Mouse (Mus musculus) midbrain, embryonic 13.5 days (tissue): ENCODE results near the gene Gnb1. TPM values are rescaled to one million over a fixed set of nuclear protein-coding genes. Genes with fewer than 3 reads are reported as not detected.

Source experiments
- ATAC-seq: fragments of 200-750 bp; cut with Nextera tagmentation; 2 replicates; pipeline ENCODE4 v1.8.0; 2017; ENCODE audit warnings: mild to moderate bottlenecking, moderate TSS enrichment, moderate library complexity
- H3K27ac ChIP-seq: fragments of 300-500 bp; sonication (generic); 2 replicates; pipeline ENCODE4 v1.5.1; 2015; ENCODE audit warnings: inconsistent platforms, mild to moderate bottlenecking, moderate library complexity
- H3K27me3 ChIP-seq: fragments of 300-500 bp; sonication (generic); 2 replicates; pipeline ENCODE4 v1.6.1; 2015; ENCODE audit warnings: mild to moderate bottlenecking, inconsistent platforms
- H3K36me3 ChIP-seq: fragments of 300-500 bp; sonication (generic); 2 replicates; pipeline ENCODE4 v1.6.1; 2015; ENCODE audit warnings: mild to moderate bottlenecking, inconsistent platforms
- H3K4me1 ChIP-seq: fragments of 300-500 bp; sonication (generic); replicated peaks from 2 replicates; pipeline ENCODE4 v1.6.1; 2015; ENCODE audit warnings: inconsistent platforms
- H3K4me2 ChIP-seq: fragments of 300-500 bp; sonication (generic); replicated peaks from 2 replicates; pipeline ENCODE4 v1.6.1; 2015; ENCODE audit warnings: moderate library complexity, mild to moderate bottlenecking, inconsistent platforms
- H3K4me3 ChIP-seq: fragments of 300-500 bp; sonication (generic); replicated peaks from 2 replicates; pipeline ENCODE4 v1.5.1; 2015; ENCODE audit warnings: mild to moderate bottlenecking, inconsistent platforms
- H3K9ac ChIP-seq: fragments of 300-500 bp; sonication (generic); replicated peaks from 2 replicates; pipeline ENCODE4 v1.6.1; 2015; ENCODE audit warnings: mild to moderate bottlenecking, inconsistent platforms
- H3K9me3 ChIP-seq: fragments of 300-500 bp; sonication (generic); 2 replicates; pipeline ENCODE4 v1.6.1; 2016; ENCODE audit warnings: mild to moderate bottlenecking, inconsistent platforms
- WGBS: fragments of 180-500 bp; shearing (Covaris S2); methylation state at CpG from one replicate; pipeline ENCODE4 v1.1.7; 2015; 5-methylcytosine and 5-hydroxymethylcytosine counted together
- polyA plus RNA-seq: library from polyadenylated mRNA; unstranded; fragments of >200 nt; fragmentation: Nextera tagmentation; extraction: Ambion mirVana; gene quantifications from 2 replicates; pipeline ENCODE4 v1.2.1, GENCODE M21; 2015

The Gnb1 gene
- polyA plus RNA-seq, 1 experiment from 2014 or later = 1,008 TPM

DNA sequence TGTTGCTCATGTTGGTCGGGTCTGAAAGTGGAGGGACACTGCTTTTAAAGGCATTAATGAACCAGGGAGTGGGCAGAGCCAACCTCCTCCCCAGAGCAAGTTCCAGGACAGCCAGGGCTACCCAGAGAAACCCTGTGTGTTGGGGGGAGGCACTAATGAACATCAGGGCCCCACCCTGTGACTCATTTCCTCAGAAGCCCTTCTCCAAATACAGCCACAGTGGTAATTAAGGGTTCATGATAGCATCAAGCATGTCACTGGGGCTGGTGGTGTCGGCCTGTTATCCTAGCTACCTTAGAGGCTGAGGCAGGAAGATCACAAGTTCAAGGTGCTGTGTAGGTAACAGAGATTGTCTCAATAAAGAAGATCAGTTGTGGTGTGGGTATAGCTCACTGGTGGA, 80.3 kb downstream of the Gnb1 start:
- Histone ChIP-seq H3K9me3 (no peaks in the 10 kb centered on the region), H3K4me1 (no peaks in the 10 kb centered on the region; the same call in 1 of the 2 replicates), H3K27ac (no peak overlapping the region), H3K4me2 (no peak overlapping the region), H3K27me3 (no peaks in the 10 kb centered on the region), H3K36me3 (peaks cover 7% of the 10 kb centered on the region; the same call in 1 of the 2 replicates), H3K9ac (no peak overlapping the region), H3K4me3 (no peak overlapping the region)
- no peak for ATAC-seq
- WGBS = 88% methylated on average over 2 of the region's 2 CpGs

DNA sequence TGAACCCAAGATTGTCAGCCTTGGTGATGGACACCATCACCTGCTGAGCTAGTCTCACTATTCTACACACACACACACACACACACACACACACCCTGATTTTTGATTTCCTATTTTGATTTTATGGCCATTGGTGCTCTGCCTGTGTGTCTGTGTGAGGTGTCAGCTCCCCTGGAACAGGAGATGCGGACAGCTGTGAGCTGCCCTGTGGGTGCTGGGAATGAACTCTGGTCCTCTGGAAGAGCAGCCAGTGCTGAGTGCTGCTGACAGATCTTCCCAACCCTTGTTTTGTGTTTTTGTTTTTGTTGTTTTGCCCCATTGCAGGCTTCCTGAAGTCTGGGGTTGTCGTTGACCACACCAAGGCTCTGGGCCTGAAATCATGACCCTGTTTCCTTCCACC, 82.0 kb downstream of the Gnb1 start:
- Histone ChIP-seq H3K27me3 (no peaks in the 10 kb centered on the region), H3K4me1 (no peaks in the 10 kb centered on the region; the same call in 1 of the 2 replicates), H3K27ac (no peak overlapping the region), H3K36me3 (peaks cover 23% of the 10 kb centered on the region), H3K9ac (no peak overlapping the region), H3K4me3 (no peak overlapping the region), H3K4me2 (no peak overlapping the region), H3K9me3 (no peaks in the 10 kb centered on the region)
- WGBS = 88% methylated on average over 2 of the region's 2 CpGs
- ATAC-seq = no peak

DNA sequence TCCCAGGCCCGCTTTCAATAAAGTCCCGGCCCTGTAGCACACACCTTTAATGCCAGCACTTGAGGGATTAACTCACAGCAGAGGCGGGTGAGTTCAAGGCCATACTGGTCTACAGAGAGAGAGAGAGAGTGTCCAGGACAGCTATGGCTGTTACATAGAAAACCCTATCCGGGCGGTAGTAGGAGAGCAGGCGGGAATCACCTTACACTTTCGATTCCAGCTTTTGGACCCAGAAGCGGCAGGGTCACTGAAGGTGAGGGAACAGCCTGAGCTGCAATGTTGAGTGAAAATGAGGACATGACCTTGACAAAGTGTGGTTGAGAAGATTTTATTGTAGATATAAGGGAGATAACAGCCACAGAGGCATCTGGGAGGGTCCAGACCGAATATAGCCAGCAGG, 82.7 kb downstream of the Gnb1 start:
- H3K36me3 ChIP-seq = peaks cover 30% of the 10 kb centered on the region
- H3K9me3 ChIP-seq = no peaks in the 10 kb centered on the region
- no peaks in the 10 kb centered on the region for H3K27me3 ChIP-seq
- no peak overlapping the region for H3K27ac ChIP-seq
- H3K9ac ChIP-seq = no peak overlapping the region
- H3K4me2 ChIP-seq = no peak overlapping the region
- H3K4me1 ChIP-seq = no peaks in the 10 kb centered on the region; the same call in 1 of the 2 replicates
- no peak overlapping the region for H3K4me3 ChIP-seq
- WGBS = 98% methylated on average over 9 of the region's 9 CpGs
- no peak for ATAC-seq

DNA sequence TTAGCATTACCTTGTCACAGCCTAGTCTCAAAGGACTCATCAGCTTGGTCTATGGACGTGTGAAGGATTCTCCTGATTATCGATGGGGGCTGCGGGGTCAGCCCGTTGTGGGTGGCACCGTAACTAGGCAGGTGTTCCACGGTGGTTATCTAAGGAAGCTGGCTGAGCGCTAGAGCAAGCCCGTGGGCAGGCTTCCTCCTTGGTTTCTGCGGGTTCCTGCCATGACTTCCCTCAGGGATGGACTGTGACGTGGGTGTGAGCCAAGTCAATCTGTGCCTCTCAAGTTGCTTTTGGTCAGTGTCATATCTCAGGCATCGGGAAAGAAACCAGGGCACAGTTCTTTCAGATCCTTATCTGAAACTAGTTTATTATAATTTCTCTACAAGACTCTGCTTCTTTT, 83.8 kb downstream of the Gnb1 start:
- no peak overlapping the region for H3K4me2 ChIP-seq
- H3K27ac ChIP-seq = no peak overlapping the region
- no peak for ATAC-seq
- H3K4me3 ChIP-seq = no peak overlapping the region
- H3K9ac ChIP-seq = no peak overlapping the region
- no peaks in the 10 kb centered on the region for H3K27me3 ChIP-seq
- WGBS = 90% methylated on average over 11 of the region's 11 CpGs
- H3K4me1 ChIP-seq = no peaks in the 10 kb centered on the region; the same call in 1 of the 2 replicates
- no peaks in the 10 kb centered on the region for H3K9me3 ChIP-seq
- peaks cover 40% of the 10 kb centered on the region for H3K36me3 ChIP-seq

DNA sequence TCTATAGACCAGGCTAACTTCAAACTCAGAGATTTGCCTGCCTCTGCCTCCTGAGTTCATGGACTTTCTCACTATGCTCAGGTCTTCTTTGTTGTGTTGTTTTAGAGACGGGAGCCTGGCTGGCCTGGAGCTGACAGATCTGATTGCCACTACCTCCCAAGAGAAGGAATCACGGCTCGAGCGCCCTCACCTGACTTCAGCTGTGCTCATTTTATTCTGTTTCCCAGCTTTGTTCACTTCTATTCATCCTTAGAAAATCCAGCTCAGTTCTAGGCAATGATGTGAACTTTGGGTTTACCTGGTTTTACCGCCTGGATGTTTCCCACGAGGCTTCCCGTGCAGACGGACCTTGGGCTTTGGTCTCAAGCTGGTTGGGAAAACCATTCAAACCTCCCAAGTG, 84.4 kb downstream of the Gnb1 start:
- Histone ChIP-seq H3K9ac (no peak overlapping the region), H3K4me1 (no peaks in the 10 kb centered on the region; the same call in 1 of the 2 replicates), H3K27ac (no peak overlapping the region), H3K4me2 (no peak overlapping the region), H3K36me3 (peaks cover 43% of the 10 kb centered on the region), H3K9me3 (no peaks in the 10 kb centered on the region), H3K27me3 (no peaks in the 10 kb centered on the region), H3K4me3 (no peak overlapping the region)
- 88% methylated on average over 8 of the region's 8 CpGs for WGBS
- no peak for ATAC-seq

DNA sequence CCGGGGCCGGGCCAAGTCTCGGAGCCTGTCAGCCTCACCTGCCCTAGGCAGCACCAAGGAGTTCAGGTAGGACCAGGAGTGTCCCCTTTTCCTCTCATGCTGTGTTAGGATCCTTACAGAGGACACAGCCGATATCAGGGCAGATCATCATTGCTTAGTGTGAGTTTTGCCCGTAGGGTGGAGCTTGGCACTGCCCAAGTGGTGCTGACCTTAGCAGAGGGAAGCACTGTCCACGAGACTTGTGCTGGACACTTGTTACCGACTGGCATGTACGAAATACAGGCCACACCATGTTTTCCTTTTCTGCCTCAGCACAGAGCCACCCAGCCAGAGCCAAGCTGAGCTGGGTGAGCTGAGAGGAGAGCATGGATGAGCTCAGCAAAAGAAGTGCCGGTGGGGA, 86.0 kb downstream of the Gnb1 start:
- Histone ChIP-seq H3K27ac (no peak overlapping the region), H3K4me2 (no peak overlapping the region), H3K9ac (no peak overlapping the region), H3K4me1 (no peaks in the 10 kb centered on the region), H3K27me3 (no peaks in the 10 kb centered on the region), H3K4me3 (no peak overlapping the region), H3K36me3 (peaks cover 49% of the 10 kb centered on the region), H3K9me3 (no peaks in the 10 kb centered on the region)
- ATAC-seq = no peak
- WGBS = 96% methylated on average over 9 of the region's 9 CpGs

DNA sequence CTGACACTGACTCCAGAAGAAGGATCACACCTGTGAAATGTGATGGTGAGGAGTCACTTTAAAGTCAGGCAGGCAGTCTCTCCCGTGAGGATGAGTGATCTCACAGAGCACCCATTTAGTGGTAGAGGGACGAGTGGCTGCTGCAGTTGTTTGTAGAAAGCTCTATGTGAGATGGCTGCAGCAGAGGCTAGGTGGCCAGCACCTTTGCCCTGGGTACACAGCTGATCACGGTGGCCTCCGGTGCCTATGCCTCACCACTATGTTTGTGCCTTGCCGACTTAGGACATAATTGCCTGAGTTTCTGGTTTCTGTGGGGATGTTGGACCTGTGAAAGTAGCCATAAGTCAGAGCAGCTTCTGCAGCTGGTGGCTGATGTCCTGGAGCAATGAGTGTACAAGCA, 86.6 kb downstream of the Gnb1 start:
- Histone ChIP-seq H3K27me3 (no peaks in the 10 kb centered on the region), H3K36me3 (peaks cover 55% of the 10 kb centered on the region), H3K9ac (no peak overlapping the region), H3K4me3 (no peak overlapping the region), H3K4me2 (no peak overlapping the region), H3K27ac (no peak overlapping the region), H3K4me1 (no peaks in the 10 kb centered on the region), H3K9me3 (no peaks in the 10 kb centered on the region)
- WGBS = 89% methylated on average over 5 of the region's 5 CpGs
- ATAC-seq = no peak

DNA sequence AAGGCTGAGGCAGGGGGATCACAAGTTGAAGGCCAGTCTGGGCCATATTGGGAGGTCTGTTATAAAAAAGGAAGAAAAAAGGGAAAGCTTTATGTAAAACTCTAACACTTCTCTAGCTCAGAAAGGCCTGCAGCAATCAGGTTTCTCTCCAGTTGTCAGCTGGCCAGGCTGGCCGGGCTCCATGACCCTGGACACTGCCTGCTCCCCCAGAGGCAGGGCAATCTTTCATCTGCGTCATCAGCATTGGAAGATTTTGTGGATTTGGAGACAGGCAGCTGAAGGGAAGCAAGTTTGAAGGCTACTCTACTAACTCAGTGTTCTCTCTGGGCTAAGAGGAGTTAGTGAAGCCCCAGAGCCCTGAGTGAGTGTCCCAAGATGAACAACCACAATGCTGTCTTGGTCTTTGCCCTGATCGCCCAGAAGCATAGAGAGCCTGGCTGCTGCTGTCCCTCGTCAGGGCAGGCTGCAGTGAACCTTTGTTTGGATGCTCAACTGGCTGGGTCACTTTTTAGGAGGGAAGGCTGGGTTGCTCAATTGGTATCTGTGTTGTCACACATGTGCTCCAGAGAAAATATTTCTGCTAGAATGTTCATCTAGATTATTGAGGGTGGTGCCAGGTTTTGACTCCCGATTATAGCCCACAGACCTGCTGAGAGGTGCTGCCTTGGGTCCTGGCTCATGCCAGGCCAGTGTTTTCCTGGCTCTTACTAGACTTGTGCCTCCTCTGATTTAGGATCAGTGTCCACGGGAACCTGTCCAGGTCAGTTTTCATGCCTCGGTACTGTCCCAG, 87.4 kb downstream of the Gnb1 start:
- 89% methylated on average over 7 of the region's 7 CpGs for WGBS
- H3K36me3 ChIP-seq = peaks cover 61% of the 10 kb centered on the region
- H3K27ac ChIP-seq = no peak overlapping the region
- no peaks in the 10 kb centered on the region for H3K4me1 ChIP-seq
- H3K9me3 ChIP-seq = no peaks in the 10 kb centered on the region
- no peak overlapping the region for H3K4me3 ChIP-seq
- H3K4me2 ChIP-seq = no peak overlapping the region
- no peak overlapping the region for H3K9ac ChIP-seq
- no peak for ATAC-seq
- H3K27me3 ChIP-seq = no peaks in the 10 kb centered on the region

DNA sequence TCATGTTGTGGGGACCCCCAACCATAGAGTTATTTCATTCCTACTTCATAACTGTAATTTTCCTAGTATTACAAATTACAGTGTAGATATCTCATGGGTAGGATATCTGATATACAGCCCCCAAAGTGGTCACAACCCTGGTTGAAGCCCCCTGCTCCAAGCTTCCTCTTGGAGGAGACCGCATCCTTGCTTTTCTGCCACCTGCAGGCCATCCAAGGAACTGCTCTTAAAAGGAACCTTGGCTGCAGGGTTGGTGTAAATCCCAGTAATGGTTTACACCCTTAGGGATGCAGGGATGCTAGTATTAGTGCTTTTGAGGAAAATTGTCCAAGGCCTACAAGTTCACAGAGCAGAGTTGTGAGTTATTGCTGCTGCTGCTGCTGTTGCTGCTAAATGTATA, 89.3 kb downstream of the Gnb1 start:
- Histone ChIP-seq H3K4me3 (no peak overlapping the region), H3K9ac (no peak overlapping the region), H3K27me3 (no peaks in the 10 kb centered on the region), H3K27ac (no peak overlapping the region), H3K4me2 (no peak overlapping the region), H3K4me1 (no peaks in the 10 kb centered on the region), H3K36me3 (peaks cover 78% of the 10 kb centered on the region), H3K9me3 (no peaks in the 10 kb centered on the region)
- no peak for ATAC-seq
- WGBS = 16% methylated on average over 1 of the region's 1 CpGs

DNA sequence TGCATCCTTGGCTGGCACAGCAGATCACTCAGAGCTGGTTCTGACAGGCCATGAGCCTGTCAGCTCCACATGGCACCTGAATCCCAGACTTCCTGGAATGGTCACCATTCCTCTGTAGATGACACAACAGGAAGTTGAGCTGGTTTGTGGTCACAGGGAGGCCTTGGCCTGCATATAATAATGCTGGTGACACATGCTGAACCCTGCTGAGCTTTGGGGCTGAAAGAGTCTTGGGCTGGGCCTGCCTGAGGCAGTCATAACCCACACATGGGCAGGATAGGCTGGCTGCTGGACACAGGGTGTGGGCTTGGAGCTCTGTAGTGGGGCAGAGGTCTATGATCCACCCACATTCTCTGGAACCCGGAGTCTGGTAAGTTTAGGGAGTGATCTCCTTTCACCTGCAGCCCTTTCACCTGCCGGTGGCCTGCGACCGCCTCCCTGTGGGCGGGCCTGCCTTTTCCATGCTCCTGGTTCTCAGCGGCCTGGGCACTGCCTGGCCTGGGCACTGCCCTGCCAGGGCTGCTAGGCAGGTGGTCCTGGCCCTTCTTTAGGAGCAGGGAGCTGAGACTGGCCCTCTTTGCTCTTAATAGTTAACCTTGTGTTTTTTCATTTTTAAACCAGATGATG, 91.2 kb downstream of the Gnb1 start:
- ATAC-seq = no peak
- no peaks in the 10 kb centered on the region for H3K27me3 ChIP-seq
- WGBS = 94% methylated on average over 6 of the region's 6 CpGs
- H3K4me1 ChIP-seq = no peaks in the 10 kb centered on the region
- no peak overlapping the region for H3K4me3 ChIP-seq
- H3K9me3 ChIP-seq = no peaks in the 10 kb centered on the region
- H3K27ac ChIP-seq = no peak overlapping the region
- H3K9ac ChIP-seq = no peak overlapping the region
- peaks cover 83% of the 10 kb centered on the region for H3K36me3 ChIP-seq
- H3K4me2 ChIP-seq = no peak overlapping the region

DNA sequence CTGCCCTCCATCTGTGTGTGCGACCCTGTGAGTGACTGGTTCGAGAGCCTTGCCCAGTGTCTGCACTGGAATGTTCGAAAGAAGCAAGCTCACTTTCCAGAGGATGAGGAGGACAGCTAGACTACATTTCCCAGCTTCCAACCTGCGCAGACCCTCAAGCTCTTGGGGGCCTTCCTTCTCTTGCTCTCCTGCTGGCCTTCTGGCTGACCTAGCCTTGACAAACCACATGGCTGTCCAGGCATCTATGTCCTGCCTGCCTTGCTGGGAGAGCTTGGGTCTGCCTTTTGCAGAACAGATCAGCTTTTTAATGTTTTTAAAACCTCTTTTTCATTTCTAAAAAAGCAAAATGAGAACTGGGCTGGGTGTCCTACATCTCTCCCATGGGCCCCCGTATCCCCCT, 98.2 kb downstream of the Gnb1 start:
- H3K9ac ChIP-seq = no peak overlapping the region
- no peaks in the 10 kb centered on the region for H3K9me3 ChIP-seq
- H3K27me3 ChIP-seq = no peaks in the 10 kb centered on the region
- H3K4me1 ChIP-seq = no peaks in the 10 kb centered on the region
- no peak overlapping the region for H3K27ac ChIP-seq
- 95% methylated on average over 5 of the region's 5 CpGs for WGBS
- no peak overlapping the region for H3K4me3 ChIP-seq
- no peak overlapping the region for H3K4me2 ChIP-seq
- H3K36me3 ChIP-seq = peaks cover 66% of the 10 kb centered on the region
- ATAC-seq = no peak

DNA sequence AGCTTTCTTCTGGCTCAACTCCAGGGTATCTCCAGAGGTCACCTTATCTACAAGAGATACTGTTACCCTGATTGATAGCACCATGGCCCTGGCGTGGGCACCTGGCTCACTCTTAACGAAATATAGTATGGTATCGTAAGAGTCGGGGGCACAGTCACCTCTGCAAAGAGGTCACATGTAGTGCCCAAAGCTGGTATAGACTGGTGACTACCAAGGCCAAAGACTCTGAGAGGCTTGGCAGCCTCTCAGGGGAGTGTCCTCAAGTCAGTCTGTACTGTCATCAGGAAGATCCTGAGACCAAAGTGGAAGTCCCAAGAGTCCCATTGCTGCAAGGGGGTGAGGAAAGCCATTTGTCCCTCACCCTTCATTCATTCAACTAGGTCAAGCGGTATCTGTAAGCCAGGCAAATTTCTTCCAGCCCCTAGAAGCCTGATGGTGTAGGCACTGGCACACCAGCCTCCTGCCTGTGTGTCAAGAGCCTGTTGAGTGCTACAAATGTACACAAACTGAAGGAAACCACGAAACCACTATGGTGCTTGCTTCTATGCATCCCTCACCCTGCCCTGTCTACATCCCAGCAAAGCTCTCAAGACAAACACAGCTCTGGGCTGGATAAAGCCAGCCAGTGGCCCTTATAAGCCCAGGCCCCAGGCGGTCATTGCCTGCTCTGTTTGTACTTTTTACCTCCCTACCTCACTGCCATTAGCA, 100.0 kb downstream of the Gnb1 start:
- H3K27ac ChIP-seq = no peak overlapping the region
- no peak overlapping the region for H3K4me2 ChIP-seq
- no peaks in the 10 kb centered on the region for H3K9me3 ChIP-seq
- ATAC-seq = no peak
- no peak overlapping the region for H3K4me3 ChIP-seq
- 92% methylated on average over 7 of the region's 7 CpGs for WGBS
- no peak overlapping the region for H3K9ac ChIP-seq
- H3K27me3 ChIP-seq = no peaks in the 10 kb centered on the region
- H3K4me1 ChIP-seq = no peaks in the 10 kb centered on the region
- H3K36me3 ChIP-seq = peaks cover 48% of the 10 kb centered on the region
